Mouse (Mus musculus): Measurements from ENCODE around the gene Gm10799. TPM values are rescaled to one million over a fixed set of nuclear protein-coding genes. Genes with fewer than 3 reads are reported as not detected.

Gene Gm10799
- total RNA-seq, 4 experiments from 2014 or later = not detected

DNA sequence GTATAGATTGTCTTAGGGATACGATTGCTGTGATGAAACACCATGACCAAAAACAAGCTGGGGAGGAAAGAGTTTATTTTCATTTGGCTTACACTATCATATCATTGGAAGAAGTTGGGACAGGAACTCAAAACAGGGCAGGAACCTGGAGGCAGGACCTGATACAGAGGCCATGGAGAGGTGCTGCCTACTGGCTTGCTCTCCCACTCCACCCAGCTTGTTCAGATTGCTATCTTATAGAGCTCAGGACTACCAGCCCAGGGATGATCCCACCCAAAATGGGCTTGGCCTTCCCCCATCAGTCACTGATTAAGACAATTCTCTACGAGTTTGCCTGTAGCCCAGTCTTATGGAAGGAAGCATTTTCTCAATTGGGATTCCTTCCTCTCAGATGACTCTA, 4.2 kb downstream of the Gm10799 start:
- no peak for DNase-seq

DNA sequence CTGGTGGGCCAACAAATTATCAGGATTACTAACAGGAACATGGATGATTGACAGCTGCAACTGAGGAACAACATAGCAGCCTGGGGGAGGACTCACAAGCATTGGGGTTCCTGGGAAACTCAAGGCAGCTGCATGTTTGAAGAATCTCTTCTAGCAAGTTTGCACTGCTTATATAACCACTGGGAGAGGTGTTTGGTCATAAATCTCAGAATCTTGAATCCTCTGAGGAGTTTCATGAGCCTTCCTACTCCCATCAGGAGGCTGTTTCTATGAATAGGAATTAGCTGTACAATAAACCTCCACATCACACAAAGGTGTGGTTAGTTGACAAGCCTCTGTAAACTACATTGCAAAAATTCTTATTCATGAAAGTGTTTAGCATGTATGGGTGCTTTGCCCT, 5.7 kb downstream of the Gm10799 start:
- DNase-seq = no peak

- DNase-seq = no peak
Measured at GRCm38 (mm10) chr2:104060996-104061395, 7.4 kb downstream of the Gm10799 start.

GRCm38 (mm10) chr2:104059786-104060185, 8.6 kb downstream of the Gm10799 start:
- DNase-seq = no peak

- DNase-seq = no peak
Measured at GRCm38 (mm10) chr2:104058954-104059353, 9.4 kb downstream of the Gm10799 start.

DNA sequence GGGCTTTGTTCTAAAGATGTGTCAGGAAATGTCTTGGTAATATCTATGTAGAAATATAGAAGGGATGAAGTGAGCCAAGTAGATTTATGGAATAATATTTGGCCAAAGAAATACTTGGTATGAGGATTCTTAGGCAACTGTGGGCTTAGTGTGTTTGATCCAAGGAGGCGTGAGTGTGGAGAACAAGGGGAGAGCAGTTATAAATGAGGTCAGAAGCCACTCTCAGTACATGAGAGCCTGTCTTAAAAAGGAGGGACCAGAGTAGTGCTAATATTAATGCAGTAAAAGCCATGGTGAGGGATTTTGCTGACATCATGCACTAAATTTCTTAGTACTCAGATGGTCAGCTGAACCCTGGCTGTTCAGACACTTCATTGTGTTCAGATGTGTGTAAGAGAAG, 10.0 kb downstream of the Gm10799 start:
- DNase-seq = no peak

- no peak for DNase-seq
Measured at GRCm38 (mm10) chr2:104044479-104045080, 23.8 kb downstream of the Gm10799 start.

DNA sequence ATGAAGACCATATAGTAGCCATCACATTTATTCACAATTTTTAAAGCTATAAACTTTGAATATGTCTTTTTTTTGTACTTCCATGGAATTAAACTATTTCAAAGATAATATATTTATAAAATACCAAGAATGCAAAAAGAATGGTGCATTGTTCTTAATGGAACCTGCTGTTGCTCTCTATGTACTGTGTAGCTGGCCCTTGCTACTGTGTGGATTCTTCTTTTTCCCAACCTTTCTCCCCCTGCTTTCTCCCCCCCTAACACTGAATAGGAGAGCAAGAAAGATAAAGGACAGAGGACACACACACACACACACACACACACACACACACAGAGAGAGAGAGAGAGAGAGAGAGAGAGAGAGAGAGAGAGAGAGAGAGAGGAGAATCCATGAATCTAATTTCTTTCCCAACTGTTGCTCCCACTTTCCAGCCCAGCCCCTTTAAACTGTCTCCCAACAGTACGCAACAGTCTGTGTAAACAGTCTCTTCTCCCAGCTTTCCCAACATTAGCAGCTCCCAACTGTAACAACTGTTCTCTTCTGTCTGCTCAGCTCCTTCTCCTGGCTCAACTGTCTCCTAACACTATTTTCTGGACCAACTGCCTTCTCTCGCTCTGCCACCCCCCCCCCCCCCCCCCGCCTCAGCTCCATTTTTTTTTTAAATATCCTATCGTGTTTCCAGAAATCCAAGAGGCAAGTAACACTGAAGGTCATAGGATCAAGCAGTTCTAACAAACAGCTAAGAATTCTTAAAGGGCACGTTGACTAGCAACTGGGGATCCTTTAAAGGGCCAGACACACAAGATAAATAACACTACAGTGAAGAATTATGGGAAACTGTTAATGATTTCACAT, 24.5 kb downstream of the Gm10799 start:
- no peak for DNase-seq

DNA sequence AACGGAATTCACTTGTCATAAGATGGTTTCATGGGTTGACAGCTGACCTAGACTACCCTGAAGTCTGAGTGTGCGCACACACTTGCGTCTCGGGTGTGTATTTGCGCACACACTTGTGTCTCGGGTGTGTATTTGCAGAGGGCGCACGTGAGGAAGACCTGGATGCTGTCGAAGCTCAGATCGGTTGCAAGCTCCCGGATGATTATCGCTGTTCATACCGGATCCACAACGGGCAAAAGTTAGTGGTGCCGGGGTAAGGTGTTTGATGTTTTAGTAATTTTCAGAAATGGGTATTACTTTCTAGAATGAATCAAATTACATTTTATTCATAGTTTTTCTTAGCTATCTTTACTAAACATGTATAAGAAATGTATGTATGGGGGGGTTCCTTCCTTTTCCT, 25.6 kb downstream of the Gm10799 start:
- no peak for DNase-seq

DNA sequence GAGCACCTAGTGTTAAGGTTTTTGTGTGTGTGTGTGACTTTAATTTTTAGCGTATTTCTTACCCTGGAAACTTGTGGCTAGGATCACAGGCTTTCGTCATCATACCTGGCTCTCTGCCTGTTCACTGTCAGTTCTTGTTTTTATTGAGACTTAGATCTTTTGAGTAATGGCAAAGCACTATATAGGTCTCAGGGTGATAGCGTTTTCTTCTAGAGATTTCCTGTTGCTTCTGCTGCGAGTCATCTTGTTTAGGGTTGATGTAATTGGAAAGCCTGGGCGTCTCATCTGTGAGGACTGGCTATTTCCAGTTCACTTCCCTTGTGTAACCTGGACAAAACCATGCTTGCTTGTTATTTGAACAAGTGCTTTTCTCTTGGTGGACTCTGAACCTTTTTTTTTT, 26.7 kb downstream of the Gm10799 start:
- peak; percentile 26 for DNase-seq

DNA sequence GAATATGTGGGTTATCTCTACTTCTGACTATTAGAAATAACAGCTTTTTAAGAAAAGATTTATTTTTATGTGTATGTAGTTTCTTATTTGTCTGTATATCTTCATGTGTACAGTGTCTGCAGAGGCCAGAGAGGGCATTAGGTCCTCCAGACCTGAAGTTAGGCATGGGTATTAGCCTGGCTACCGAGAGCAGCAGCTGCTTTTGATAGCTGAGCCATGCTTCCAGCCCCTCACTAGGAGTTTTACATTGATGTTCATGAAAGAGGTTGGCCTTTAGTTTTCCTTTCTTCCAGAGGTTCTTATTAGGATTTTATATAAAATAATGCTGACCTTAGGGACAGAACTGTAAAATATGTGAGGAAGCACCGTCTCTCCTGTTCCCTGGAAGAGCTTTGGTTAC, 30.1 kb downstream of the Gm10799 start:
- no peak for DNase-seq

GRCm38 (mm10) chr2:104036316-104036715, 32.0 kb downstream of the Gm10799 start:
- DNase-seq = no peak

DNA sequence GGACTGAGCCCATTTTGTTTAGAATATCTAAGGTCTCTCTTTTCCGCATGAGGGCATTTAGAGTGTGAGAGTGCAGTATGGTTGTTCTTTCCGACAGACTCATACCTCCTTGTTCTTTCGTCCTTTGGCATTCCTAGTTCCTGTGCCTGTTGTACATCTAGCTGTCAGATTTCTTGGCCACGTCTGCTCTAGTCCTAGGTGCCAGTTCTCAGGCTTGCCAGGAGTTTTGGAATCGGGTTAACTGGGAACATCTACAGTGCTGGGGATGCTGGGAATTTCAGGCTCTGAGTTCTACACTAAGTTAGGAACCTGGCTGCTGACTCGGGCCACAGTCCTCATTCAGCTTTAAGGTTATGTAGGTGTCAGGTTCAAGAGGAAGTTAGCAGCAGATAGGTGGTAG, 32.8 kb downstream of the Gm10799 start:
- DNase-seq = no peak

GRCm38 (mm10) chr2:104034832-104035472, 33.4 kb downstream of the Gm10799 start:
- DNase-seq = peak; percentile 53

DNA sequence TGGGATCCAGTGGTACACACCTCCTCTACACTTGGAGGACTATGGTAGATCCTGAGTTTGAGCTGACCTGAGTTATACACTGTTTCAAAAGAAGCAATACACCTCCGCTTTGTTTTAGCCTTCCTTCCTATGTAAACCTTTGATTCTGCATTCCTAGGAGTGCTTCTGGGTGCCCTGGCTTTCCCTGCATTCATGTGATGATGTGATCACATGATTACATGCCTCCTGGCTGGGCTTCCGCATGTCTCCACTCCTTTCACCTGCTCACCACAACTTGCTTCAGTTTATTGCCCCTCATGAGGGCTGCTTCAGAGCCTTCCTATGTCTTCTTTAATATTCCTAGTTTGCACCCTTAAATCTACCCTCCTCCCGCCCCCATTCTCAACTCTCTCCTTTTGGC, 36.3 kb downstream of the Gm10799 start:
- no peak for DNase-seq

- no peak for DNase-seq
Measured at GRCm38 (mm10) chr2:104030381-104030780, 38.0 kb downstream of the Gm10799 start.

DNA sequence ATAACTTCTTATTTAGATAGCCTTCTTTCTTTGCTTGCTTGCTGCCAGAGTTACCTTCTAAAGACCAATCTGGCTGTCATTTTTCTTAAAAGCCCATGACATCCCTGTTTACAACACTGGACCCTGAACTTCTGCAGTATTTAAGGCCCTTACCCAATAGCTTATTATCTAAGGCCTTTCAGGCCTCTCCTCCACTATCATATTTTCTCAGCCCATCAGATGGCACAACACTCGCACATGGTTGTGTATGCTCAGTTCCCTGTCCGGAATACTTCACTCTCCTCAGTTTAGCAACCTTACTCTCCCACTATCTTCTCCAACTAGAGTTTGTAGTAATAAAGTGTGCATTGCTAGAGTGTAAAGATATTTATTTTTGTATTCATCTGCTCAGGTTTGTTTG, 39.3 kb downstream of the Gm10799 start:
- no peak for DNase-seq

- no peak for DNase-seq
Measured at GRCm38 (mm10) chr2:104028139-104028723, 40.1 kb downstream of the Gm10799 start, which contains the start of gene 4931422A03Rik. Gene 4931422A03Rik (minus strand): TSS chr2:104028361.

GRCm38 (mm10) chr2:104027458-104028138, 40.8 kb downstream of the Gm10799 start, which contains the start of gene Fbxo3:
Gene Fbxo3 (plus strand): TSS chr2:104027721.
- peak; percentile 87 for DNase-seq

- no peak for DNase-seq
Measured at GRCm38 (mm10) chr2:104024656-104025055, 43.7 kb downstream of the Gm10799 start.

GRCm38 (mm10) chr2:104023096-104023495, 45.3 kb downstream of the Gm10799 start:
- no peak for DNase-seq

Data from adrenal gland, adult 8-10 months (tissue).